Mouse (Mus musculus): ENCODE measurements at regions not wholly inside any gene's neighbourhood (a gene's known extent, or its start where the extent isn't known, plus 50 kb on each side); places are given as distances from the start of the nearest gene placed in this dataset.
A peak's percentile ranks its signal among the peaks of the same experiment; 100 is the strongest.
"Not testable (repeated sequence)": the region's sequence is repeated elsewhere in the genome, so short reads cannot be mapped to it uniquely, and the experiment has no call there.

GRCm38 (mm10) chr9:51641706-51642105 lies 123.4 kb upstream of the Arhgap20 start:
- Histone ChIP-seq H3K27ac (no peak overlapping the region), H3K36me3 (ENCODE audit: poor library complexity, severe bottlenecking) (no peaks in the 10 kb centered on the region), H3K9me3 (replicated peaks) (no peaks in the 10 kb centered on the region), H3K27me3 (no peaks in the 10 kb centered on the region), H3K9ac (no peak overlapping the region), H3K4me2 (no peak overlapping the region), H3K4me3 (no peak overlapping the region), H3K4me1 (no peaks in the 10 kb centered on the region)
- WGBS: 84% methylated on average over 4 of the region's 4 CpGs
- no peak for ATAC-seq

GRCm38 (mm10) chr9:51645426-51645825 lies 119.7 kb upstream of the Arhgap20 start:
- no peak overlapping the region for H3K9ac ChIP-seq
- 71% methylated on average over 1 of the region's 1 CpGs for WGBS

GRCm38 (mm10) chr9:51653376-51654292 lies 111.5 kb upstream of the Arhgap20 start:
- Histone ChIP-seq H3K4me3 (no peak overlapping the region), H3K9ac (no peak overlapping the region), H3K9me3 (replicated peaks) (0 out of 2 replicates have a peak, but pooled peaks cover 7% of the 10 kb centered on the region), H3K27me3 (no peaks in the 10 kb centered on the region), H3K36me3 (ENCODE audit: poor library complexity, severe bottlenecking) (no peaks in the 10 kb centered on the region), H3K4me1 (no peaks in the 10 kb centered on the region), H3K27ac (no peak overlapping the region), H3K4me2 (no peak overlapping the region)
- ATAC-seq: peak; percentile 69
- WGBS: 54% methylated on average over 4 of the region's 4 CpGs

More at GRCm38 (mm10) chr9:51645426-51645825, 119.7 kb upstream of the Arhgap20 start:
- H3K9me3 ChIP-seq (replicated peaks): no peaks in the 10 kb centered on the region
- no peak for ATAC-seq
- no peaks in the 10 kb centered on the region for H3K36me3 ChIP-seq (ENCODE audit: poor library complexity, severe bottlenecking)
- no peaks in the 10 kb centered on the region for H3K4me1 ChIP-seq
- H3K27ac ChIP-seq: no peak overlapping the region
- no peak overlapping the region for H3K4me2 ChIP-seq
- H3K27me3 ChIP-seq: no peaks in the 10 kb centered on the region
- no peak overlapping the region for H3K4me3 ChIP-seq

- Histone ChIP-seq H3K9ac (no peak overlapping the region), H3K4me2 (no peak overlapping the region), H3K9me3 (replicated peaks) (0 out of 2 replicates have a peak, but pooled peaks cover 7% of the 10 kb centered on the region), H3K27ac (no peak overlapping the region), H3K36me3 (ENCODE audit: poor library complexity, severe bottlenecking) (no peaks in the 10 kb centered on the region), H3K4me1 (no peaks in the 10 kb centered on the region), H3K4me3 (no peak overlapping the region), H3K27me3 (no peaks in the 10 kb centered on the region)
- ATAC-seq: no peak
- WGBS: 98% methylated on average over 1 of the region's 1 CpGs
Observed at GRCm38 (mm10) chr9:51654645-51655044, 110.5 kb upstream of the Arhgap20 start.

GRCm38 (mm10) chr9:51657796-51658195 lies 107.3 kb upstream of the Arhgap20 start:
- 83% methylated on average over 1 of the region's 1 CpGs for WGBS
- Histone ChIP-seq H3K9me3 (replicated peaks) (0 out of 2 replicates have a peak, but pooled peaks cover 7% of the 10 kb centered on the region), H3K4me3 (no peak overlapping the region), H3K4me1 (no peaks in the 10 kb centered on the region), H3K36me3 (ENCODE audit: poor library complexity, severe bottlenecking) (no peaks in the 10 kb centered on the region), H3K27ac (no peak overlapping the region), H3K9ac (no peak overlapping the region), H3K27me3 (no peaks in the 10 kb centered on the region), H3K4me2 (no peak overlapping the region)
- ATAC-seq: no peak

- WGBS: 91% methylated on average over 7 of the region's 7 CpGs
- H3K9me3 ChIP-seq (replicated peaks): 0 out of 2 replicates have a peak, but pooled peaks cover 7% of the 10 kb centered on the region
- no peak for ATAC-seq
- no peaks in the 10 kb centered on the region for H3K4me1 ChIP-seq
- H3K36me3 ChIP-seq (ENCODE audit: poor library complexity, severe bottlenecking): no peaks in the 10 kb centered on the region
- H3K4me3 ChIP-seq: no peak overlapping the region
- no peak overlapping the region for H3K27ac ChIP-seq
- H3K27me3 ChIP-seq: no peaks in the 10 kb centered on the region
- no peak overlapping the region for H3K4me2 ChIP-seq
- no peak overlapping the region for H3K9ac ChIP-seq
Observed at GRCm38 (mm10) chr9:51660908-51661874, 103.9 kb upstream of the Arhgap20 start.

- 93% methylated on average over 2 of the region's 2 CpGs for WGBS
- Histone ChIP-seq H3K36me3 (ENCODE audit: poor library complexity, severe bottlenecking) (no peaks in the 10 kb centered on the region), H3K27me3 (no peaks in the 10 kb centered on the region), H3K4me3 (no peak overlapping the region), H3K9me3 (replicated peaks) (0 out of 2 replicates have a peak, but pooled peaks cover 7% of the 10 kb centered on the region), H3K9ac (no peak overlapping the region), H3K27ac (no peak overlapping the region), H3K4me2 (no peak overlapping the region), H3K4me1 (no peaks in the 10 kb centered on the region)
- ATAC-seq: no peak
Observed at GRCm38 (mm10) chr9:51661911-51662310, 103.2 kb upstream of the Arhgap20 start.

- H3K36me3 ChIP-seq (ENCODE audit: poor library complexity, severe bottlenecking): no peaks in the 10 kb centered on the region
- H3K9ac ChIP-seq: no peak overlapping the region
- WGBS: 43% methylated on average over 1 of the region's 1 CpGs
- ATAC-seq: no peak
- H3K4me3 ChIP-seq: no peak overlapping the region
- H3K4me2 ChIP-seq: no peak overlapping the region
- H3K27ac ChIP-seq: no peak overlapping the region
- H3K9me3 ChIP-seq (replicated peaks): no peaks in the 10 kb centered on the region
- no peaks in the 10 kb centered on the region for H3K4me1 ChIP-seq
- H3K27me3 ChIP-seq: no peaks in the 10 kb centered on the region
Observed at GRCm38 (mm10) chr9:51664353-51664752, 100.8 kb upstream of the Arhgap20 start.

GRCm38 (mm10) chr9:51664876-51665275 lies 100.3 kb upstream of the Arhgap20 start:
- ATAC-seq: no peak

GRCm38 (mm10) chr9:51668976-51669375 lies 96.2 kb upstream of the Arhgap20 start:
- H3K4me3 ChIP-seq; H3K36me3 ChIP-seq (ENCODE audit: poor library complexity, severe bottlenecking); H3K4me2 ChIP-seq; ATAC-seq; H3K9me3 ChIP-seq (replicated peaks); H3K27me3 ChIP-seq; H3K9ac ChIP-seq; H3K4me1 ChIP-seq; H3K27ac ChIP-seq: not testable (repeated sequence)
- WGBS: 97% methylated on average over 12 of the region's 12 CpGs

More at GRCm38 (mm10) chr9:51664876-51665275, 100.3 kb upstream of the Arhgap20 start:
- no peak overlapping the region for H3K4me2 ChIP-seq
- no peaks in the 10 kb centered on the region for H3K9me3 ChIP-seq (replicated peaks)
- no peak overlapping the region for H3K4me3 ChIP-seq
- no peak overlapping the region for H3K9ac ChIP-seq
- H3K36me3 ChIP-seq (ENCODE audit: poor library complexity, severe bottlenecking): no peaks in the 10 kb centered on the region
- H3K27me3 ChIP-seq: no peaks in the 10 kb centered on the region
- H3K27ac ChIP-seq: no peak overlapping the region
- H3K4me1 ChIP-seq: no peaks in the 10 kb centered on the region

- Histone ChIP-seq H3K36me3 (ENCODE audit: poor library complexity, severe bottlenecking) (no peaks in the 10 kb centered on the region), H3K4me3 (no peak overlapping the region), H3K4me1 (no peaks in the 10 kb centered on the region), H3K27me3 (no peaks in the 10 kb centered on the region), H3K27ac (no peak overlapping the region), H3K9me3 (replicated peaks) (no peaks in the 10 kb centered on the region), H3K9ac (no peak overlapping the region), H3K4me2 (no peak overlapping the region)
- 91% methylated on average over 2 of the region's 2 CpGs for WGBS
- no peak for ATAC-seq
Observed at GRCm38 (mm10) chr9:51670531-51670930, 94.6 kb upstream of the Arhgap20 start.

- no peak overlapping the region for H3K9ac ChIP-seq
- H3K4me1 ChIP-seq: no peaks in the 10 kb centered on the region
- ATAC-seq: no peak
- no peaks in the 10 kb centered on the region for H3K27me3 ChIP-seq
- H3K4me3 ChIP-seq: no peak overlapping the region
- no peaks in the 10 kb centered on the region for H3K9me3 ChIP-seq (replicated peaks)
- no peaks in the 10 kb centered on the region for H3K36me3 ChIP-seq (ENCODE audit: poor library complexity, severe bottlenecking)
- H3K4me2 ChIP-seq: no peak overlapping the region
- 83% methylated on average over 1 of the region's 1 CpGs for WGBS
- no peak overlapping the region for H3K27ac ChIP-seq
Observed at GRCm38 (mm10) chr9:51686536-51686935, 78.6 kb upstream of the Arhgap20 start.
